Mouse (Mus musculus) embryonic facial prominence, embryonic 14.5 days (tissue): ENCODE results near the gene Slc25a30. TPM values are rescaled to one million over a fixed set of nuclear protein-coding genes. Genes with fewer than 3 reads are reported as not detected.
"Not testable (repeated sequence)": the region's sequence is repeated elsewhere in the genome, so short reads cannot be mapped to it uniquely, and the experiment has no call there.

Experiments used
- ATAC-seq: fragments of 200-750 bp; cut with Nextera tagmentation; 2 replicates; pipeline ENCODE4 v1.8.0; 2017; ENCODE audit warnings: low read depth, moderate number of reproducible peaks, moderate TSS enrichment
- DNase-seq: peaks from one replicate; pipeline ENCODE4 v3.0.0-alpha.2; 2015; ENCODE audit warnings: low spot score
- H3K27ac ChIP-seq: fragments of 300-500 bp; sonication (generic); replicated peaks from 2 replicates; pipeline ENCODE4 v1.5.1; 2014; ENCODE audit warnings: low read depth, mild to moderate bottlenecking, low read length, moderate library complexity
- H3K27me3 ChIP-seq: fragments of 300-500 bp; sonication (generic); replicated peaks from 2 replicates; pipeline ENCODE4 v1.6.1; 2014; ENCODE audit warnings: low read length; ENCODE audit not compliant: control insufficient read depth, insufficient read depth
- H3K36me3 ChIP-seq: fragments of 300-500 bp; sonication (generic); 2 replicates; pipeline ENCODE4 v1.6.1; 2014; ENCODE audit warnings: low read length, mixed read lengths; ENCODE audit not compliant: control insufficient read depth, insufficient read depth
- H3K4me1 ChIP-seq: fragments of 300-500 bp; sonication (generic); 2 replicates; pipeline ENCODE4 v1.6.1; 2014; ENCODE audit warnings: antibody characterized with exemption, low read length; ENCODE audit not compliant: control insufficient read depth, insufficient read depth
- H3K4me2 ChIP-seq: fragments of 300-500 bp; sonication (generic); 2 replicates; pipeline ENCODE4 v1.6.1; 2014; ENCODE audit warnings: low read depth, mild to moderate bottlenecking, low read length, moderate library complexity, mixed read lengths
- H3K4me3 ChIP-seq: fragments of 300-500 bp; sonication (generic); 2 replicates; pipeline ENCODE4 v1.5.1; 2014; ENCODE audit warnings: low read depth, mild to moderate bottlenecking, low read length
- H3K9ac ChIP-seq: fragments of 300-500 bp; sonication (generic); 2 replicates; pipeline ENCODE4 v1.6.1; 2014; ENCODE audit warnings: low read depth, mild to moderate bottlenecking, low read length, moderate library complexity, mixed read lengths
- H3K9me3 ChIP-seq: fragments of 300-500 bp; sonication (generic); 2 replicates; pipeline ENCODE4 v1.6.1; 2016; ENCODE audit warnings: low read length; ENCODE audit not compliant: control insufficient read depth
- WGBS: fragments of 180-500 bp; shearing (Covaris S2); extraction: QIAGEN DNeasy Blood & Tissue Kit; methylation state at CpG from one replicate; pipeline ENCODE4 v1.1.7; 2014; 5-methylcytosine and 5-hydroxymethylcytosine counted together
- polyA plus RNA-seq: library from polyadenylated mRNA; unstranded; fragments of >200 nt; fragmentation: Nextera tagmentation; extraction: Ambion mirVana; gene quantifications from 2 replicates; pipeline ENCODE4 v1.2.1, GENCODE M21; 2014

Gene Slc25a30
- polyA plus RNA-seq = 4.3 and 4.4 TPM in 2 replicates

GRCm38 (mm10) chr14:75786868-75787793 is at the start of gene Slc25a30:
Gene Slc25a30 (minus strand): TSS chr14:75787037.
- Histone ChIP-seq H3K4me2 (peak within 1 kb of the TSS; percentile 88), H3K9me3 (no peaks in the 10 kb centered on the region), H3K9ac (peak within 1 kb of the TSS; percentile 76), H3K4me1 (peaks cover 5% of the 10 kb centered on the region; the same call in 1 of the 2 replicates), H3K4me3 (peak within 1 kb of the TSS; percentile 73), H3K27me3 (peaks cover 21% of the 10 kb centered on the region), H3K27ac (0 out of 2 replicates have a peak within 1 kb of the TSS, but pooled peaks have one; percentile 55), H3K36me3 (no peaks in the 10 kb centered on the region)
- peak; percentile 98 for DNase-seq
- peak; percentile 99 for ATAC-seq
- WGBS = 7% methylated on average over 39 of the region's 51 CpGs

GRCm38 (mm10) chr14:75836579-75836978 is 49.7 kb upstream of the Slc25a30 start:
- Histone ChIP-seq H3K27ac (no peak overlapping the region), H3K27me3 (no peaks in the 10 kb centered on the region), H3K4me2 (no peak overlapping the region), H3K36me3 (no peaks in the 10 kb centered on the region), H3K4me1 (peaks cover 20% of the 10 kb centered on the region), H3K9me3 (no peaks in the 10 kb centered on the region), H3K9ac (no peak overlapping the region), H3K4me3 (no peak overlapping the region)
- DNase-seq (no peak), ATAC-seq (no peak)
- 87% methylated on average over 3 of the region's 3 CpGs for WGBS

GRCm38 (mm10) chr14:75834739-75835381 is 48.0 kb upstream of the Slc25a30 start:
- Histone ChIP-seq H3K4me3 (peak overlapping the region; percentile 44), H3K27me3 (no peaks in the 10 kb centered on the region), H3K36me3 (no peaks in the 10 kb centered on the region), H3K9ac (peak overlapping the region; percentile 74), H3K4me2 (peak overlapping the region; percentile 99), H3K27ac (peak overlapping the region; percentile 98), H3K9me3 (no peaks in the 10 kb centered on the region), H3K4me1 (peaks cover 20% of the 10 kb centered on the region)
- 1% methylated on average over 16 of the region's 16 CpGs for WGBS
- DNase-seq = peak; percentile 84
- peak; percentile 69 for ATAC-seq

- DNase-seq = peak; percentile 97
- H3K27me3 ChIP-seq = no peaks in the 10 kb centered on the region
- H3K9me3 ChIP-seq = no peaks in the 10 kb centered on the region
- H3K4me3 ChIP-seq = peak overlapping the region; percentile 44
- H3K27ac ChIP-seq = peak overlapping the region; percentile 98
- no peaks in the 10 kb centered on the region for H3K36me3 ChIP-seq
- peak overlapping the region; percentile 74 for H3K9ac ChIP-seq
- H3K4me2 ChIP-seq = peak overlapping the region; percentile 99
- WGBS = under 1% methylated on average over 10 of the region's 10 CpGs
- H3K4me1 ChIP-seq = peaks cover 20% of the 10 kb centered on the region
- peak; percentile 91 for ATAC-seq
Observed at GRCm38 (mm10) chr14:75834251-75834738, 47.5 kb upstream of the Slc25a30 start.

- peak; percentile 42 for ATAC-seq
- Histone ChIP-seq H3K9ac (peak overlapping the region; percentile 74), H3K4me1 (peaks cover 20% of the 10 kb centered on the region), H3K27ac (peak overlapping the region; percentile 98), H3K4me2 (peak overlapping the region; percentile 99), H3K36me3 (no peaks in the 10 kb centered on the region), H3K27me3 (peaks cover 2% of the 10 kb centered on the region; the same call in 1 of the 2 replicates), H3K9me3 (no peaks in the 10 kb centered on the region), H3K4me3 (peak overlapping the region; percentile 44)
- no peak for DNase-seq
- WGBS = 5% methylated on average over 12 of the region's 12 CpGs
Observed at GRCm38 (mm10) chr14:75833546-75834250, 46.9 kb upstream of the Slc25a30 start.

- H3K27me3 ChIP-seq = peaks cover 9% of the 10 kb centered on the region; the same call in 1 of the 2 replicates
- ATAC-seq (no peak), DNase-seq (peak; percentile 34)
- H3K4me1 ChIP-seq = peaks cover 24% of the 10 kb centered on the region
- no peak overlapping the region for H3K4me3 ChIP-seq
- H3K27ac ChIP-seq = peak overlapping the region; percentile 98; the same call in 1 of the 2 replicates
- H3K9me3 ChIP-seq = no peaks in the 10 kb centered on the region
- H3K36me3 ChIP-seq = no peaks in the 10 kb centered on the region
- no peak overlapping the region for H3K9ac ChIP-seq
- H3K4me2 ChIP-seq = peak overlapping the region; percentile 99
- 41% methylated on average over 4 of the region's 4 CpGs for WGBS
Observed at GRCm38 (mm10) chr14:75832982-75833381, 46.1 kb upstream of the Slc25a30 start.

- ATAC-seq (no peak), DNase-seq (no peak)
- Histone ChIP-seq H3K9me3 (no peaks in the 10 kb centered on the region), H3K4me3 (no peak overlapping the region), H3K4me2 (no peak overlapping the region), H3K27ac (no peak overlapping the region), H3K4me1 (peaks cover 23% of the 10 kb centered on the region), H3K27me3 (peaks cover 12% of the 10 kb centered on the region; the same call in 1 of the 2 replicates), H3K9ac (no peak overlapping the region), H3K36me3 (no peaks in the 10 kb centered on the region)
- WGBS = 90% methylated on average over 2 of the region's 2 CpGs
Observed at GRCm38 (mm10) chr14:75832031-75832430, 45.2 kb upstream of the Slc25a30 start.

- Histone ChIP-seq H3K27me3 (peaks cover 12% of the 10 kb centered on the region; the same call in 1 of the 2 replicates), H3K4me1 (peaks cover 14% of the 10 kb centered on the region)
- H3K36me3 ChIP-seq, H3K9me3 ChIP-seq, H3K9ac ChIP-seq, H3K4me2 ChIP-seq, DNase-seq, H3K4me3 ChIP-seq, ATAC-seq, H3K27ac ChIP-seq: not testable (repeated sequence)
- WGBS = 56% methylated on average over 14 of the region's 14 CpGs
Observed at GRCm38 (mm10) chr14:75829817-75830216, 43.0 kb upstream of the Slc25a30 start.
